Mouse (Mus musculus): ENCODE data around the gene Wdr66. TPM values are rescaled to one million over a fixed set of nuclear protein-coding genes. Genes with fewer than 3 reads are reported as not detected.

Gene Wdr66
- total RNA-seq, 2 experiments from 2014 or later = 3.7 to 5.4 TPM

- no peak for DNase-seq (ENCODE audit: low spot score in 2 of 2)
These were observed 16.9 kb downstream of the Wdr66 start for GRCm38 (mm10) chr5:123268477-123269474.

- no peak for DNase-seq (ENCODE audit: low spot score in 2 of 2)
These were observed 19.0 kb downstream of the Wdr66 start for GRCm38 (mm10) chr5:123270917-123271316.

- DNase-seq (ENCODE audit: low spot score in 2 of 2) = no peak
These were observed 21.0 kb downstream of the Wdr66 start for GRCm38 (mm10) chr5:123272927-123273326.

- DNase-seq (ENCODE audit: low spot score in 2 of 2) = no peak
These were observed 24.9 kb downstream of the Wdr66 start for GRCm38 (mm10) chr5:123276636-123277341.

GRCm38 (mm10) chr5:123277342-123277701, 25.4 kb downstream of the Wdr66 start:
- peak in 1 of 2 experiments; percentile 41 for DNase-seq (ENCODE audit: low spot score in 2 of 2)

GRCm38 (mm10) chr5:123277704-123278103, 25.8 kb downstream of the Wdr66 start:
- no peak for DNase-seq (ENCODE audit: low spot score in 2 of 2)

DNA sequence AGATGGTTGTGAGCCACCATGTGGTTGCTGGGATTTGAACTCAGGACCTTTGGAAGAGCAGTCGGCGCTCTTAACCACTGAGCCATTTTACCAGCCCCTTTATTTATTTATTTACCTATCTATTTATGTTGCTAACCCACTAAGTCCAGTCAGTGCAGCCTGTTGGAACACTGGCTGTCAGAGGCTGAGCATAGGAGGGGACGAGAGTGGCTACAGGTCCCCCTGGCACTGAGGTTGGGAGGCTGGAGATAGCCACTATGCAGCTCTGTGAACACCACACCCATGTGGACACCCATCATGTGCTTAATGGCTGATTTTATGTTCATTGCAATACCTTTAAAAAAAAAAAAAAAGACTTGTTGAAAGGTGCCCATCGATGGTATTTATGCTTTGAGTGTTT, 27.3 kb downstream of the Wdr66 start:
- DNase-seq (ENCODE audit: low spot score in 2 of 2) = no peak

DNA sequence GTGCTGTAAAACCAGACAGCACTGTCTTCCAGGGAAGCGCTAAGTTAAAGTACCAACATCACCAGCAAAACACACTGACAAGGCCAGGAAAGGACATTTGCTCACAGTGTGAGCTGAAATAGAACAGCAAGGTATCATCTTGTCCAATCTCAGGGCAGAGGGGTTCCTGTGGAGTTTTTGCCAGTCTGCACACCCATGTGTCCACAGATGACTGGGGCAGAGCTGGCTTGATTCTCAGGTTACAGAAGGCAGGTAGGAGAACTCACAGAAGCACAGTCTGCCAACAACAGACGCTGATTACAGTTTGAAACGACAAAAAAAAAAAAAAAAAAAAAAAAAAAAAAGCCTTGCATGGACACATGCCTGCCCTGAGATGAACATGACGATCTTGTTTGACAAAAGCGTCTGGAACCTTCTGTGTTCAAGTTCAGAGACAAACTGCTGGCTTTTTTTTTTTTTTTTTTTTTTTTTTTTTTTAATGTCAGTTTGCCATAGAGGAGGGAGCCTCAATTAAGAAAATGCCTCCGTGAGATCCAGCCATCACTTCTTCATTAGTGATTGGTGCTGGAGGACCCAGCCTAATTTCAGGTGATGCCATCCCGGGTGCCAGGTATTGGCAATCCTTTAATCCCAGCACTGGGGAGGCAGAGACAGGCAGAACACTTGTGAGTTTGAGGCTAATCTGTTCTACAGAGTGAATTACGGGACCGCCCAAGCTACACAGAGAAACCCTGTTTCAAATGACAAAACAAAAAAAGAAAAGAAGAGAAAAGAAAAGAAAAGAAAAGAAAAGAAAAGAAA, 29.6 kb downstream of the Wdr66 start:
- DNase-seq (ENCODE audit: low spot score in 2 of 2) = peak in 1 of 2 experiments; percentile 22

GRCm38 (mm10) chr5:123285174-123285573, 33.3 kb downstream of the Wdr66 start:
- peak; percentile 35 to 65 for DNase-seq (ENCODE audit: low spot score in 2 of 2)

DNA sequence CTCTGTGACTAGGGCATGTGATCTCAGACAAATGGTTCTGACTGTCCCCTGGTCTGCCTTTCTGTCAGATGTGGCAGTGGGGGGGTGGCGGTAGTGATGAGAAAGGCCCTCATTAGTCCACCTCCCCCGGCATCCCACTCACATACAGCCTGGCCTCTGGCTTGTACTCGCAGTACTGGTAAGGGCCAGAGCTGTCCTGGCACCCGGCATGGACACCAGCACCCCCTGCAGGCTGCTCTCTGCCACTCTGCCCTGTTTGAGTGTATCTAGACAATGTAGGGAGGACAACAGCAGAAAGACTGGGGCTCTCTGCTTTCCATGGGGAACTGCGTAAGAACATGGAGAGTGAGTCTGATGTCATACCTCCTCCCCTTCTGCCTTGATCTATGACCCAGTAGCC, 36.2 kb downstream of the Wdr66 start:
- DNase-seq (ENCODE audit: low spot score in 2 of 2) = no peak

DNA sequence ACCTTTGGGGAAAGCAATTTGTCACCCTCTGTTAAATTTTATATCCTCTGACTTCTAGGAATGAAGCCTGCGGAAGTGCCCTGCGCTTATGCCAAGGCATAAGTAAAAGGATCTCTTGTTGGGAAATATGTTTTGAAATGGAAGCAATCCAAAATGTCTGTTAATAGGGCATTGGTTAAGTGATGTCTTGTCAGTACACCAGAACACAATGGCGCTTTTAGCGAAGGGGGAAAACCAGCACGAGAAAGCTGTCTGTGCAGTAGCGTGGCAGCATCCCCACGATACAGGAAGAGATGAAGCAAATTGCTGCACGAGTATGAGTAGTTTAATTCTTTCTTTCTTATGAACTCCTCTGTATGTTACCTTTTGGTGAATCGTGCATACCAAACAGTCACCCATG, 42.8 kb downstream of the Wdr66 start:
- no peak for DNase-seq (ENCODE audit: low spot score in 2 of 2)

DNA sequence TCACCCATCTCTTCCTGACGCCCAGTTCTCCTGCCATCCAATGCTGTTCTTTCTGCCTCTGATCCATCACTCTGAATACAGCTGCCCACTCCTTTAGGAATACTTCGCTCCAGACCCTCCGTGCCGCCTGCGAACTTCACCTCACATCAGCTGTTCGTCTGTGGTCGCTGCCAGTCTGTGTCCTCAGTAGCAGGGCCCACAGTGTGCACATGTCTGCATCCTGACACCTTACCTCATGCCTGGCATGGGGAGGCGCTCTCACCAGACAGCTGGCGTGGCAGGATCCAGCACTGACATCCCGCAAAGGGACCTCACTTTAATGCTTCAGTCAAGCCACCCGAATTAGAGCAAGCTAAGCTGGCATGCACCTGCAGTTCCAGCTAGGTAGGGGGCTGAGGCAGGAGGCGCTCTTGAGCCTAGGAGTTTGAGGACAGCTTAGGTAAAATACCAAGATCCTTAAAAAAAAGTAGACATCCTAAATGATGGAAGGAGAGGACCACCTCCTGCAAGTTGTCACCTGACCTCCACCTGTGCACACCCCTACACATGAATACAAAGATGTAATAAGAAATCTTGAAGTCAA, 44.4 kb downstream of the Wdr66 start:
- no peak for DNase-seq (ENCODE audit: low spot score in 2 of 2)

DNA sequence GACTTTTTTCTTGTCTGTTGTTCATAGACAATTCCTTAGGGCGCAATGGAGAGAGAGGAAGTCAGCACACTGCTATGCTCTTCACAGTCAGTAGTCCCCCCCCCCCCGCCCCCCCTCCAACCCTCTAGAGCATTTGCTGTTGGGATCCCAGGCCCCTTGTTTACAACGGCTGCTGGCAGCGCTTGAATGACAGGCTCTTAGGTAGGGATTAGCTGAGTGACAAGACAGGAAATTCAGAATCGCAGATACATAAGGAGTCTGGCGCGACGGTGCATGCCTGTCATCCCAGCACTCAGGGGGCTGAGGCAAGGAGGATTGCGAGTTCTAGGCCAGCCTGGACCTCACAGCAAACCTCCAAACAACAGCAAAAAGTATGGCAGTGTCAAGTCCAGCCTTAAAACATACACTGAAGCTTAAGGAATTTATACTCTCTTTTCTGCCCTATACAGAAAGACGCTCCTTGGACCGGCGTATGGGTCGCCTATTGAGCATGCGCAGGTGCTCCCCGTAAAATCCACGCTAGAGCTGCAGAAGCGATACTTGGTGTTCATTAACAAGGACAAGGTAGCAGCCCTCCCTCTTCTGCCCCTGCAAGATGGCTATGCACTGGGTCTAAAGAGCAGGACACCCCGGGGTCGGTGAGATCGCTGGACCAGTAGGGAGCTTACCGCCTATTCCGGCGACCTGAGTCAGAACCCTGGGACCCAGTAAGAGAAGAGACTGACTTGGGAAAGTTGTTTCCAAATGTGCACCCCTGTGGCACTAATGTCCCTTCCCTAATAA, 45.3 kb downstream of the Wdr66 start:
- no peak for DNase-seq (ENCODE audit: low spot score in 2 of 2)

DNA sequence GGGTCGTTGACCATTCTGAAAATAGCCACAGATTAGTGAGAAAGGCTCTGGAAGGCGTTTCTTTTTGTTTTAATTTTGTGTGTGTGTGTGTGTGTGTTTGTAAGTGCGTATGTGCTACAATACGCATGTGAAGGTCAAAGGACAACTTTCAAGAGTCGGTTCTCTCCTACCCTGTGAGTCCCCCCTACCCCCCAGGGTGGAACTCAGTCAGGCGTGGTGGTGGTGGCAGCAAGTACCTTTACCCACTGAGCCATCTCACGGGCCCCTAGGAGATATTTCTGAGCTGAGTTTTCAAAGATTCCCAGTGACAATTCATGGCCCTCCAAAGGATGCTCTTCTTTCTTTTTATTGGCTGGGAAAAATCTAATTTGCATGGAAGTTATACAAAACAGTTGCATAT, 45.9 kb downstream of the Wdr66 start:
- no peak for DNase-seq (ENCODE audit: low spot score in 2 of 2)

DNA sequence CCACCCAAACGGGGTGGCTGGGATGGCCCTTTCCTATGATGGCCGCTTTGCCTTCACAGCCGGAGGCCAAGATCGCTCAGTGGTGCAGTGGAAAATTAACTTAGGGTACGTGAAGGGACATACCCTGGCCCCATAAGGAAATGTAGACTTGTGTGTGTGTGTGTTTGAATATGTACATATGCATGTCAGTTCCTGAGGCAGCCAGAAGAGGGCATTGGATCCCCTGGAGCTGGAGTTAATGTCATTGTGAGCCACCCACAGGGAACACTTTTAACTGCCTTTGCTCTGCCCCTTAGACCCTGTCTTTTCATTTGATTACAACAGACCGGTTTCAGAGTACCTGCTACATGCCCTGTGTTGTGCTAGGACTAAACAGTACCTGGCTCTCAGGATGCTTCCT, 46.6 kb downstream of the Wdr66 start:
- DNase-seq (ENCODE audit: low spot score in 2 of 2) = no peak

DNA sequence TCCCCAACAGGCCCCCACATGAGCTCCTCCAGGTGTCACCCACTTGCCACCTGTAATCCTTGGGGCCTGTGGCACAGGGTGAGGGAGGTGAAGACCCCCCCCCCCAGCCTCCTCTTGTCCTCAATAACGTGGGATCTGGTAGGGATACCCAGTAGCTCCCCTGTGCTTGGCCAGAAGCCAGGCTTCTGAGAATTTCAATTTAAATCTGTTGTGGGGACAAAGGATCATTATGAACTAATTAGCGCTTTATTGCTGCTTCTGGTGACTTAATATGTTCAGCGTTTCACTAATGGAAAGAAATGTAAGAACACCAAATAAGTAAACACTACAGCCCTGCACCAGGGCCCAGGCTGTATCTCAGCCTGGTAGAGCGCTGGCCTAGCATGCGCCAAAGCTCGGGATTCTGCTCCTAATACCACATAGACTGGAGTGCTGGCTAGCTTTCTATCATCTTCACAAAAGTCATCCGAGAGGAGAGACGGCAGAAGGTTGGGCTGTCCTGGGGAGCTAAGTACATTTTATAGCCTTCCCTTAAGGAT, 48.7 kb downstream of the Wdr66 start:
- no peak for DNase-seq (ENCODE audit: low spot score in 2 of 2)

DNA sequence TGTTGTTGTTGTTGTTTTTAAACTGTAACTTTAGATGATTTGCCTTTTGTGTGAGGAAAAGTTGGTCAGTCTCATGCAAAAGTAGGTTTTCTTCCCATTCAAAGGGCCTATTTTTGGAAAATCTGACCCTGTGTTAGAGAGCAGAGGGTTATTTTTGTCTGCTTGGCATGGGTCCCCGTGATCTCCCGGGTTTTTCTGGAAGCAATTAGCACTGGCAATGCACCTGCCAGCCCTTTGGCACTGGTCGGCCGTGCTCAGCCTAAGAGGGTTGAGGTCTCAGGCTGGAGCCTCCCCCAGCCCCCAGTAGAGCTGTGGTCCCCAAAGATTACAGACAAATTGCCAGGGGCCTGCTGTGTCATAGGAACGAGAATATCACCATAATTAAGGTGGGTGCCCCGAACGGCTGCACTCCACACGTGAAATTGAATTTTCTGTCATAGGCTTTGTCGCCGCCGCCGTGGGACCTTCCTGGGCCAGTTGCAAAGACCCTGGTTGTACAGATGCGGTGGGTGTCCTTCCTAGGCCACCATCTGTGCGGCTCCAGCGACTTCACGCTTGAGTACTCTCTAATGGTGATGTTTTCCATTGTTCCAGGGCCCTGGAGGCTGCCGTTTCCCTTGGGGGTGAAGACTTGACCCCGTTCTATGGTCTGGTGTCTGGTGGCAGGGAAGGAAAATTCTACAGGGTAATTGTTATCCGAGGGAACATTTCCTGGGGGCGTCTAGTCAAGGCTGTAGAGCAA, 50.0 kb downstream of the Wdr66 start:
- DNase-seq (ENCODE audit: low spot score in 2 of 2) = no peak

DNA sequence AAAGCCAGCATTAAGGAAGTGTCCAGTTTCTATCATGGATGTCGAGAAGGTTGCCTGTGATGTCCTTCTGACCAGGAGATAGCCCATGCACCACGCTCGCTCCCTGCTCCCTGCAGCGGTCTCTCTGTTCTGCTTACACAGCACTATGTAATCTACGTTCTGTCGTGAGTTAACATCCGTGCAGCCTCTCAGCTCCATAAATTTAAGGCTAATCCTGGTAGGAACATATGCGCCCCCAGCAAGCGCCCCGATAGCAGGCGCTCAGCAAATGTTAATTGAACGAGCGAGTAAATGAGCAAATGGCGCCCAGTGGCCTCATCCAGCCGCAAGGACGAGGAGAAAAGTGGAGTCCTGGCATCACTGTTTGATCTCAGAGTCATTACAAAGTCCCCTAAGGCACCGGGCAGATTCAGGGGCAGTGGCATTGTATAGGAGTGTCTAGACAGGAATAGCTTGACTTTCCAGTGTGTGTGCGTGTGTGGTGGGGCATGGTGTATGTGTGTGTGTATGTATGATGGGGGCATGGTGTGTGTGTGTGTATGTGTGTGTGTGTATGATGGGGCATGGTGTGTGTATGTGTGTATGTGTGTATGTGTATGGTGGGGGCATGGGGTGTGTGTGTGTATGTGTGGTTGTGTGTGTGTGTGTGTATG, 55.9 kb downstream of the Wdr66 start:
- DNase-seq (ENCODE audit: low spot score in 2 of 2) = no peak

- no peak for DNase-seq (ENCODE audit: low spot score in 2 of 2)
These were observed 57.9 kb downstream of the Wdr66 start for GRCm38 (mm10) chr5:123309816-123310215.

All from layer of hippocampus, postnatal 14 days (tissue).